Mouse (Mus musculus) induced T-regulatory cell, adult 2 months (primary cell): ENCODE measurements around the gene Nkain1.

Experiments used
- DNase-seq: peaks from one replicate; pipeline ENCODE4 v3.0.0-alpha.2; 2012; ENCODE audit warnings: low read depth

The Nkain1 gene

DNA sequence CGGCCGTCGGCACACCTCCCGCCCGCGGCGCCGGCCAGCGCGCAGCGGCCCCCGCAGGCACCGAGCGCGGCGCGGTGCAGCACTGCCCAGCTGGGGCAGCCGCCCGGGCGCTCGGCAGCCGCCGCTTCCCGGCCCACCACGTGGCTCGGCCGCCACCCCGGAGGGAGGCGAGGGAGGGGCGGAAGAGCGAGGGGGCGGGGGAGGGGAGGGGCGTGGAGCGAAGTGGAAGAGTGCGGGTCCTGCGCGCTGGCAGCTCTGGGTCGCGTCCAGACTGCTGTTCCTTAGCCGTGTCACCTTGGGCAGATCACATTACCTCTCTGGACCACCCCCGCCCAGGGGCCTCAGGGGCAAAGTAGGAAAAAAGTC, at the start of gene Nkain1:
TSS of gene Nkain1 (minus strand) at position 126 of the 366 bp plus-strand sequence.
- DNase-seq = peak; percentile 27

DNA sequence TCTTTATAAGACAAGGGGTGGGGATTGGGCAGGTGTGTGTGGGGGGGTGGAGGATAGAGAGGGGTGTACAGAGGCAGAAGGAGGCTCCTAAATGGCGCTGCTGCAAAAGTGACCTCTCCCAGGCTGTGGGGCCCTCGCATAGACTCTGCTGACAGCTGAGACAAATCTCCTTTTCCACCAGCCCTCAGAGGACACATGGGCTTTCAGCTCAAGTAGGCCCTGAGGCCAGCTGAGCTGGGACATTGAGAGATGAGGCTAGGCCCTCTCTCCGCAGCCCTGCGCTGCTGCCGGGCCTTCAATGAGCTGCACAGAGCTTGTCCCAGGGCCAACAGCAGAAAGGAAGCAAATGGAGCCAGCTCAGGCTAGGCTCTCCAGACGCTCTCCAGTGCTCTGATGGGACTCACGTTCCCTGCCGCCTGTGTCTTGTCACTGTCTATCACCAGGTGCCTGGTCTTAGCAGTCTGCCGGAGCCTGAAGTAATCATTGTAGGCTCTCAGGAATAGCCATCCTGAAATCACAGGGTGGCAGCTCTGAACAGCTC, 4.8 kb upstream of the Nkain1 start:
- DNase-seq = no peak

DNA sequence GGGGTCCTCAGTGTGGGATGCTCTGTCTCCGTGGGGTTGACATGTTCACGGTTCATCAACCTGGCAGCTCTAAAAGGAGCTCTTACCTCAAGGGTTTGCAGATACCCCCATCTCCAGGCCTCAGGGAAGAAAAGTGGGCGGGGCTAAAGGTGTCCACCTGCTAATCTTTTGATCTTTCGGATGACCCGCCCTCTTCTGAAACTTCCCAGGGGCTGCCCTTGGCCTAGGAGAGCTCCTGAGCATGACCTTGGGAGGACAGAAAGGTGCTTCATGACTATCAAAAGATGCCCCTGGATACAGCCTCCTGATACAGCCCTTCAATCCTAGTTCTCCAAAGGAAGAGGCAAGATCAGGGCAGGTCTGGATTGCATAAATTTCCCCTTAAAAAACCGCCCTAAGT, 3.1 kb upstream of the Nkain1 start:
- no peak for DNase-seq

DNA sequence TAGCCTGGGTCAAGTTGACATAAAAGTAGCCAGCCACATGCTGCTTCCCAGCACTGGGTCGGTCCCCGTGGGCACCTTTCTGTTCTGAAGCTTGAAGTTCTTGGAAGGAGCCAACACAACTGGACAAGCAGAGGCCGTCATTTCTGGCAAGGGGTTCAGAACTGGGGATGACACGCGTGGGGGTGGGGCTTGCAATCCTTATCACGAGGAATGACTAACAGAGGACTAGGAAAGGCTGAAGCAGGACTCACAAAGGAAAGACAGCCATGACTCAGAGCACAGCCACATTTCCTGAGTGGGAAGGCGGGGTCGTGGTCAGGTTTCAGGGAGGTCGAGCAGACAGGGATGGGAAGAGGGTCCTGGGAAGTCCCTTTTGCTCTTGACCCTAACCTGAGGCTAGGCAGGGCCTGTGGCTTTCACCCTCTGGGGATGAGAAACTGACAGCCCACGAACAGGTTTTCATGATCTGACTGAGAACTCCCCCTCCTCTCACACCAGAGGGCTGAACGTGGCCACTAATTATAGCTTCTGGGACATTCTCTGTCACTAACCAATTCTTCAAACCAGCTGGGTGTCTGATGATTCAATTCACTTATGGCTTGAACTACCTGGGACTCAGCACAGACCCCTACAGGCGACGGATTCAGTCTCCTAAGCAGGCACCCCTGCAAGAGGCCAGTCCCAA, 2.4 kb upstream of the Nkain1 start:
- DNase-seq = no peak

DNA sequence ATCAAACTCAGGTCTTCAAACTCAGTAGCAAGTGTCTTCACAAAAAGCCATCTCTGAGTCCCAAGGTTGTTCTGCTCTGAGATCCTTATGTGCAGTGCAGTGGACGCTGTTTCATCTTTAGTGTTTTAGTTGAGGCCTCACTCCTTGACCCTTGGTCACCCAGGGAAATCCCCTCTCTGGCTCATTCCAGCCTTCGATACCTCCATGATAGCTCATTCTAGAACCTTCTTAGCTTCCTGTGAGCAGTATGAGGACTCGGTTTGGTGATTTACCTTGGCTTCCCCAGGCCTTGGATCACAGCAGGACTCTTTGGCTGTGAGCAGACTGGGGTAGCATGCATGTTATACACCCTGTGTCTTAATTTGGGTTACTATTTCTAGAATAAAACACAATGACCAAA, 1.6 kb upstream of the Nkain1 start:
- DNase-seq = no peak

DNA sequence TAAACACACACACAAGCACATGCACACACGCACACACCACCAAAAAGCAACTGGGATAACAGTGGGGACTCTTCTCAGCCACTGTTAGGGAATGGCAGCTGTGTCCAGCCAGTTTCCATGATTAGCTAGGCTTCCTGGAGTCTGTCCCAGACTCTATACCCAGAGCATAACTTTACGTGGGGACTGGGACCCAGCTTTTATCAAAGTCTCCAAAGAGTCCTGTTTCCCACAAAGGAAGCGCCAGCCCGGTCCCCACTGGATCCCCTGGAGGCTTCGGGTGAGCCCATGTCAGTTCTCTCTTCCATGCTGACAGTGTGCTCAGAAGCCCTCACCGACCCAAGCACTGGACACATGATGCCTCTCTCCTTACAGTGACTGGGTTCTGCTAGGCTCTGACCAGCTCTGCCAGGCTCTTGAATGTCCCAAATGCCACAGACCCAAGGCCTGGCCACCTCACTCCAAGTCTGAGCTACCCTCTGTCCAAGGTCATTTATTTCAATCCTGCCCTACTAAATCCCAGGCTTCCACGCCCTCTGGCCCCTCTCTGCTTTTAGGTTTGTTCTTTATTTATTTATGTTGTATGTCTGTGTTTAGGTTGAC, 988 bp upstream of the Nkain1 start:
- no peak for DNase-seq

DNA sequence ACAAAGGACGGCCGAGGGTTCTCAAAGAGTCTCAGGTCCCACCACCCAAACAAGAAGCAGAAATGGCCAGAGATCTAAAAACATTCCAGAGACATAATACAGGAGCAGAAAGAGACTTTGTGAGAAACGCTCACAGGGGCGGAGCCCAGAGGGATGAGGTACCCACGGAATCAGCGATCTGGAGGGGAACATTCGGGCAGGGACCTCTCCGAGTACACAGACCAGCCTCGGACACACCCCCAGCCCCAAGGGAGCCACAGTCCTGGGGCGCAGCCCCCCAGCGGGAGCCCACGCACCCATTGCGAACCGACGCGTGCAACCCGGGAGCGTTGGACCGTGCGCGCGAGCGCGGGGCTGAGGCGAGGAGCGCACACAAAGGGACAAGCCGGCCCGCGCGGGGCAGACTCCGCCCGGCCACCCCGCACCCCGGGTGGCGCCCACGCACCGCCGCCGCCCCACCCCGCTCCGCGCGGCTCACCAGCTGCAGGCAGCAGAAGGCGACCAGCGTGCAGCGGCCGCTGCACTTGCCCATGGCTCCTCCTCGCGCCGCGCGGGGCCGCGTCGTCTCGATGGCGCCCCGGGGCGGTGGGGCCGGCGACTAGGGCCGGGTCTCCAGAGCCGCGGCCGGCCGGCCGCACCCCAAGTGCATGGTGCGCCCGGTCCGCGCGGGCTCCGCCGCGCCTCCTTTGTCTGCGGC, 474 bp downstream of the Nkain1 start:
- DNase-seq = no peak

DNA sequence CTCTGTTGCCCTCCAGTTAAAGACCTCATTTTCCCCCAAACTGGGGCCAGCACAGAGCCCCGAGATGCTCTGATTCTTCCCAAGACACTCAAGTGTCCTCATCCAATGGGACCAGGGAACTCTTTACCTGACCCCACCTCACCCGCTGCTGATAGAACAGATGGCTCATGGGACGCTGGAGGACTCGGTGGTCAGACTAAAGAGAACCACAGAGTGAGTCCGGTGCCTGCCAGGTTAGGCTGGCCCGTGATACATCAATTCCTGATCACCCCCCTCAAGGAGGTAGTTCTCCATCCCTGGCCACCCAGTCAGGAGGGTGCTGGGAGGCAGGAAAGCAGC, 992 bp downstream of the Nkain1 start:
- no peak for DNase-seq

DNA sequence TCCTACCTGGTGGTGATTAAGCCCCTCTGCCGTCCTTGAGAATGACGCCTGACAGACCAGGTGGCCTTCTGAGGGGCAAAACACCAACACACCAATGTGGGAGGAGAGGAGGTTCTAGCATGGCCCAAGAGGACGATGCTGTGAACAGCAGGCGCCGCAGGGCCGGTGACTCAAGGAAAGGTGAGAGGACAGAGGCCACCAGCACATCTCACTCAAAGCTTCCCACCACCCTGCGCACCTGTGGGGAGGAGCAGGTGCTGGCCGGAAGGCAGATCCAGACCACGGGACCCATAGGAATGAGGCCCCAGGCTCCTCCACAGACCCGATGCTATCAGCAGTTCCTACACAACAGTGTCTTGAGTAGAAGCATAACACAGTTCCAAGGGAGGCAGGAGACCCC, 1.4 kb downstream of the Nkain1 start:
- DNase-seq = no peak

DNA sequence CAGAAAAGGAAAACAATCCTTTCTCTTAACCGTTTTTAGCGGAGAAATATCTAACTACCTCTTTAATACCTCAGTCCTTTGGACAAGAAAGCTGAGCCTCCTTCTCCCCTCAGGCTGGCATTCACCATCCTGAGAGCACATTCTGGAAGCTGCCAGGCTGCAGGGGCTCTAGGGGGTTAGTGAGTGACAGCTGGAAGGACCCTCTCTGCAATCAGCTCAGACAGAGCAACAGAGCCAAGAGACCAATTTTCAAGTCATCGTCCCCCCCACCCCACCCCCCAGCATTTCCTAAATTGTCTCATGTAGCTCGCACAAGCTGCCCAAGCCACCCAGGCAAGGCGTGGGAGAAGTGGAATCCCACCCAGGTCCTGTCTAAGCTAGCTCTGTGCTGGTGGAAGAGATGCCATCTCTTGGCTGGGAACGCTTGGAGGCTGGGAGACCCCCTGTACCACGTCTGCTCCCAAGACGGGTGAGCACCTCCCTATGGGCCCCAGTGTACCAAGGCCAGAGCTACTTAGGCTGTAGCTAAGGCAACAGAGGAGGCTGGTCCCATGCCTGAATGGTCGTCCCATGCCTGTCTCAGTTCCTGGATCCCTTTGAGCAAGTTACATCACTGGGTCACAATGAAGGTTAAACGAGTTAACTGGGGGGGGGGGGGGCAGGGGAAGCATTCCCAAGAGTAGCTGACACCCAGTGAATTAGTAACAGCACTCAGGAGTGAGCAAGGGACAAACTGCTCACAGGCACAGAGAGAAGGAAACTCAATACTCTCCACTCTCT, 2.8 kb downstream of the Nkain1 start:
- no peak for DNase-seq

DNA sequence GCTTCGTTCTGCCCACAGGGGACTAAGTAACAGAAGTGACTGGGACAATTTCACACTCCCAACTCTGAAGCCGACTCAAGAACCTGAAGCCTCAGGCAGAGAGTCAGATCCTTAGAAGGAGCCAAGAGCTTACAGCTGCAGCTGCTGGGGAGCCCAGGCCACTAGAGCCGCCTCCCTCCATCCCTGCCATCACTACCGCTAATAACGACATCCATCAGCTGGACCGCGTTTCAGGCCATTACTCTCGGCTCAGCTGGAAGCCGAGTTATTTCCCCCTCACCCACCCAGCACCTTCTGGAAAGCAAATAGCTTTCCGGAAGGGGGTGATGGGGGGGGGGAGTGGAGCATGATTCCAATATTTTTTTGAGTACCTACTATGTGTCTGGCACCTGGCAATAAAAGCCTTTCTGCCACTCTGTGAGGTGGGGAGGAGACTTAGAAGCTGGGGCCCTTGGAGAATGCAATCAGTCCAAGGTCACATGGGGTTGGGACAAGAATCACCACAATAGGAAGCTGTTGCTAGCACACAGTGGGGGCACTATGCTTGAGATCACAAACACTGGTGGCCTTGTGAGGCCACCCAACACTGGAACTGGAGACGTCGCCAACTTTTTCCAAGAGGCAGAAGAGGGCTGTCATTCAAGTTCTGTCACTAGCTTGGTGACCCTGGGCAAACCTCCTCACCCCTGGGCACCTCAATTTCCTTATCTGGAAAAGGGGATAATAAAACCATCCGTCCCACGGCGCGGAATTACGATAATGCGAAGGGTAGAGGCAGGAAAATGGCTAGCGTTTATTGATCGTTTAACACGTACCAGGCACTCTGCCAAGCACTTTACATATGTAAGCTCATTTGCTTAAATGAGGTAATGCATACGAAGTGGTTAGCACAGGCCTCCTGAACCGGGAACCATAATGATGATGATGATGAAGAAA, 5.7 kb downstream of the Nkain1 start:
- no peak for DNase-seq

DNA sequence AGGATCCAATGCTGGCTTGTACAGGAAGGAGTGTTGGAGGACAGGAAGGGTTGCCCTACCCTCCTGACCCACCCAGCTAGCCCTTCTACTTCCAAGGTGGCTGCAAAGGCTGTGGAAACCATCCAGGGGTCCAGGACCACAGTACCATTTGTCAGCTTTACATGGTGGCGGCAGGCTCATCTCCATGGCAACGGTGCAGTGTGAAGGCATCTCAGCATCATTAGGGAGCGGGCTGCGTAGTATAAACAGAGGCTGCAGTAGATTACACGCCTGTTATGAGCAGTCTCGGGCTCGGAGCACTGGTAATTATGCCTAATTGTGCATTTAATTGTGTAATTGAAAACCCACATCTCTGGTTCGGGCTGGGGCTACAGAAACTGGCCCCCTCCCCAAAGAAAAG, 10.2 kb downstream of the Nkain1 start:
- DNase-seq = no peak

DNA sequence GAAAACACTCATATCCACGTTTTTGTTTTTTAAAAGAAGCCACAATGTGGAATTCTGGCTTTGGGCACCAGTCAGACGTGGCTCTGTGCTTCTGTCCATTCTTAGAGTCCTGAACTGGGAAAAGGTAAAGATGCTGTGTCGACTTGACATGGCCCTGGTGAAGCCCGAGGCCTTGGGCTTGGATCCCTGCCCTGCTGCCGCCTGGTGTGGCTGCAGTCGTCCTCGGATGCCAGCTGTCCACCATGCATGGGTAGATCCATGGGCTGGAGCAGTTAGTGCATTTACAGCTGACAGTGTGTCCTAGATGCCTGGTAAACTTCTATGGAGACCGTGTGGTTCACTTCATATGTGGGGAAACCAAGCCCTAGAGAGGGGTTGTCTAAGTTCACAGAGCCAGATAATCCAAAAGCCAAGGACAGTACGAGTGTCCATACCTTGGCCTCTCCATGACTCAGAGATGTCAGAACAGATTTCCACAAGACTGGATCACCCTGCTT, 10.7 kb downstream of the Nkain1 start:
- no peak for DNase-seq

DNA sequence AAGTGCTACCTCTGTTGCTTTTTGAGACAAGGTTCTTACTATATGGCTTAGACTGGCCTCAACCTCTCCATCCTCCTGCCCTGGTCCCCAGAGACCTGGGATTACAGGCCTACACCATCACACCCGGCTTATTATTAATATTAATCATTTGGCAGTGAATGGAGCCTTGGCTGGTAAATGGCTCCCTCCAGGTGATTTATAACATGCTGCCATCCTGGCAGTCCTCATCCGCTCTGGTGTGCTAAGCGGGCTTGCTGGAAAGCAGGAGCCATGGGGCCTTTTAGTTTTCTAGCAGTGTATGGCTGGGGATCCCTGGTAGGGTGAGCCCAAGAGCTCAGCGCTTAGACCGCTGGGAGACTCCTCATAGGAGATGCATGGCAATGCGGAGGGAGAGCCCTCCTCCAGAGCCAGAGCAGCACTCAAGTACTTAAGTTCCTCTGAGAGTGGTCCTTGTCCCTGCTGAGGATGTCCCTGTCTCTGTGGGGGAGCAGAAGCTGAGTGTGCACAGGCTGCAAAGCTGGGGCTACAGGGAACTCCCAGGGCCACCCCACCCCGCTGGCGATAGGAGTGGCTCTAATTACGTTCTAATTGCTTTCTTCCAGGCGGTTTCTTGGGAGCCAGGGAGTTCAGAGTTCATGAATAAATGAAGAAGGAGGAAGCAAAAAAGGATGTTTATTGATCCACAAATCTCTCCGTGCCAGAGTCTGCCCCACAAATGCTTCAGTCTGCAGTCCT, 13.2 kb downstream of the Nkain1 start:
- DNase-seq = no peak

DNA sequence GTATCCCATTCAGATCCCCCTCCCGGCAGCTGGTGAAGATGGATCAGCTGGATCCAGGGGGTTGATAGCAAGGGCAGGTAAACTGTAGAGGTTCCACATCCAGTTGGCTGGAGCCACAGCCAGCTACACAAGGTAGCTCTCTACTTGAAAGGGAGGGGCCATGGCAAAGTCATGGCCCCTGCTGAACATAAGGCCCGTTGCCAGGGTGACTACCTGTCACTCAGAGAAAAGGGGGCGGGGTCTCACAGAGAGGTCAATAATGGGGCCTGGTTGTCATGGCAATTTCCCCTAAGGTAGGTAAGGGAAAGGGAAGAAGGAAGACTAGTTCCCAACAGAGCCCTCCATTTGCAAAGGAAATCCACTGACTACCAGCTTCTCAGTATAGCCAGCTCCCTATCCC, 14.8 kb downstream of the Nkain1 start:
- DNase-seq = no peak

DNA sequence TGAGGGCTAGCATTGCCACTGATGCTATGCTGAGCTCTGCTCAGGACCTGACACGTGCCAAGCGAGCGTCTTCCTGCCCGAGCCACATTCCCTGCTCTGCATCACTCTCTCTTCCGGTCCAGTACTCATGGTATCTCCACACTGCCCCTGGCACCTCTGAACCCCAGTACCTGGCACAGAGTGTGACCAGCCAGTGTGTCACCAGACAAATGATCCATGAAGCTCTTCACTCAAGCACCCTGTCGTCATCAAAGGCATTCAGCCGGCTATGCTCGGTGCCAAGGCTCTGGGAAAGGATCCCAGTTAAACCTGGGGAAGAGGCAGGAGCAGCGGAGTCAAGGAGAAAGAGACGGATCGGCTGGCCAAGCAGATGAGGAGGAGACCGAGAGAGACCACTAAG, 16.1 kb downstream of the Nkain1 start:
- no peak for DNase-seq

DNA sequence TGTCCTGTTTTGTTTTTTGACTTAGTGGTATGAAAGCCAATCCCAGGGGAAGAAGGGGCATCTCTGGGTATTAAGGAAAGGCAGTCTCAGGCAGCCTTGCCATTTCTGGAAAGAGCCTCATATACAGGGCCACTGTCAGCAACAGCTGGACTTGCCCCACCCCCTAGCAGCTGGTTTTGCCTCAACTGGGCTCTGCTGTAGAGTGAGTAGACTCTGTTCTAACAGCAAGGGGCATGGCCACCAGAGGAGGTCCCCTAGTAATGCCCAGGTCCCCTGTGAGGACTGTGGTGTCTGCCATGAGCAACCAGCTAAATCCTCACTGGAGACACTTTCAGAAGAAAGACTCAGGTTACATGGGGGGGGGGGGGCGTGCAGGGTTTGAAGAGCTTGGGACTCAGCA, 17.0 kb downstream of the Nkain1 start:
- DNase-seq = no peak

DNA sequence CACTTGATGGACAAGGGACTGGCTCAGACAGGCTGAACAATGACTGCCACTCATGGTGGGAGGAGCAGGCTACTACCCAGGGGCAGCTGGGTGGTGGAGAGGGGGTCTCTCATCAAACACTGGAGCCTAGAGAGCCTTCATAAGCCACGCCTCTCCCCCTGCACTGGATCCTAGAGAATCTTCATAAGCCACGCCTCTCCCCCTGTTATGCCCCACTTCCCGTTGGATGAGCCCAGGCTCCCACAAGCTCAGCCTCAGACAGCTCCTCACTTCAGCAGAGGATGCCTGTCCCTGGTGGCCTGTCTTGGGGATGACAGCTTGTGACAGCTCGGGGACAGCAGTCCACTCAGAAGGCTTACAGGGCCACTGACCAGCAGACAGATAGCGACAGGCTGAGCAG, 17.7 kb downstream of the Nkain1 start:
- no peak for DNase-seq

DNA sequence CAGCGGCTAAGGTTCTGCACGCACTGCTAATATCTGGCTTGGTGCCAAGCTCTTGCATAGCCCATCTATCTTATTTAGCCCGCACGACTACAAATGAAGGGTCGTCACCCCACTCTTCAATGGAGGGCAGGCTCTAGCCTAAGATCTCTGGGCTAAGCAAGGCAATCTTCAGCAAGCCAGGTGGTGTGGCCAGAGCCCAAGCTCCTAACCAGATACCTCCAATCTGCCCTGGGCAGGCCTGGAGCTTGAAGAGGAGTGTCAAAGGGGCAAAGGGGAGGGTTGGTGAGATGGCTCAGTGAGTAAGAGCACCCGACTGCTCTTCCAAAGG, 20.9 kb downstream of the Nkain1 start:
- DNase-seq = no peak

DNA sequence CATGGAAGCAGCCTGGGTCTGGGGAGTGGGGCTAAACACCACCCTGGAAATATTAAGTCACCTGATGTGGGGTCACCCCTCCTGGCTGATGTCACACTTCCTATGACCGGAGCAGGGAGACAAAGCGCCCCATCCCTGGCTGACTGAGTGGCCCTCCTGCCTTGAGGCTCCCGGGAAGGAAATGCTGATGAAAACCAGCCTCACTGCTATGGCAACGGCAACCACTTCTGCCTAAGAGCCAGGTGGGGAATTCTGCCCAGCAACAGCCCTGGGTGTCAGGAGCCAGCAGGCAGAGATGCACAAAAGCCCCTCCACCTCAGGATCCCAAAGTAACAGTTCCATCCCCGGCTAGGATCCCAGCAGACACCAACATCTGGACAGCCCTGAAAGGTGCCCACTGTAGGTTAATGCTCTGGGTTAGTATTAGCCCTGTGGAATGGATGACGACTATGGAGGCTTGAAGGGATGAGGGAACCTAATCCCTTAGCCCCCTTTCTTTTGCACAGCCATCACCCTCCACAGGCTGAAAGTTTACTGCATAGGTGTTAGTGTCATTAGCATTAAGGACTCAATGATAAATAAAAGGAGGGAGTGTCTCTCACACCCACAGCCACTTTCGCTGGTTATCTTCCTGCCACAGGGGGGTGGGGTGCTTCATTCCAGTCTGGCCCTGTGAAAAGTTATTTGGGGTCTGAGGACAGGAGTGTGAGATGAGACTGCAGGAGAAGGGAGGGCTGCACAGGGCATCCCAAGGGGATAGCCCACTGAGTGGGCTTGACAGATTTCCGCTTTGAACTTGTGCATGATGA, 21.5 kb downstream of the Nkain1 start:
- DNase-seq = no peak
